Mouse (Mus musculus): ENCODE measurements at regions not wholly inside any gene's neighbourhood (a gene's known extent, or its start where the extent isn't known, plus 50 kb on each side); places are given as distances from the start of the nearest gene placed in this dataset.
A peak's percentile ranks its signal among the peaks of the same experiment; 100 is the strongest.
"Not testable (repeated sequence)": the region's sequence is repeated elsewhere in the genome, so short reads cannot be mapped to it uniquely, and the experiment has no call there.

DNA sequence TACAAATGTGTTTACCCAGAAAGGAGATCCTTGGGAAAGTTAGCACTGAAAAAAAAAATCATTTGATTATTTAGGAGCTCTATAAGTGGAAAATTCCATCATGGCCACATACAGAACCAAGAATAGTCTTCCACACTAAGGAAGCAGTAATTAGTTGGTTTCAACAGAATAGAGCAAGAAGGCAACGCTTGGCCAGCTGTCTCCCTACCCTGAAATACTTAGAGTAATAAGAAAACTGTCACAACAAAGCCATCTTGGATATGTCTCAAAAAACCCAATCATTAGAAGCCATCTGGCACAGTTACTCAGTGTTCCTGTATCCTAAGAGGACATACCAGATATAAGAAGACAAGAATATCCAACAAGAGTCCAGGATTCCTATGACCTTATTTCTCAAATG lies 888.5 kb downstream of the Dpp10 start:
- peak; percentile 19 for DNase-seq (ENCODE audit: low read depth)
- TF ChIP-seq CTCF (IDR thresholded peaks at IDR 0.05; ENCODE audit: borderline replicate concordance, extremely low read depth, insufficient read depth, insufficient read length) (no peak), POLR2A (IDR thresholded peaks at IDR 0.05; ENCODE audit: borderline replicate concordance, extremely low read depth, insufficient read depth, insufficient read length, poor library complexity, severe bottlenecking) (no peak)

DNA sequence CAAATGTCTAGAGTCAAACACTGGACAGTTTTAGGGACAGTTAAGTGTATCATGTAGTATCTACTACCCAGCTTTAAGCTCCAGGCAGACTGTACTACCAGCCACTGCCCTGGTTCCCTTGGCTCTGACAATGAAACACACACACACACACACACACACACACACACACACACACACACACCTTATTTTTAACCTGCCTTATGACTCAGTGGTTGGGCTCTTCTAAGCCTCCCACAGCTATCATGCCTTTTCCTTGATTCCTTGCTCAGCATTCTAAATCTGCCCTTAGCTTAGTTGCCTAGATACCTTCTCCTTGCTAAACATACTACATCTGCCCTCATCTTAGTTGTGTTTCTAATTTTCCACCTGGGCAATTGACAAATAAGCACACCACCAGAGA lies 890.8 kb downstream of the Dpp10 start:
- no peak for DNase-seq (ENCODE audit: low read depth)
- TF ChIP-seq CTCF (IDR thresholded peaks at IDR 0.05; ENCODE audit: borderline replicate concordance, extremely low read depth, insufficient read depth, insufficient read length) (no peak), POLR2A (IDR thresholded peaks at IDR 0.05; ENCODE audit: borderline replicate concordance, extremely low read depth, insufficient read depth, insufficient read length, poor library complexity, severe bottlenecking) (no peak)

DNA sequence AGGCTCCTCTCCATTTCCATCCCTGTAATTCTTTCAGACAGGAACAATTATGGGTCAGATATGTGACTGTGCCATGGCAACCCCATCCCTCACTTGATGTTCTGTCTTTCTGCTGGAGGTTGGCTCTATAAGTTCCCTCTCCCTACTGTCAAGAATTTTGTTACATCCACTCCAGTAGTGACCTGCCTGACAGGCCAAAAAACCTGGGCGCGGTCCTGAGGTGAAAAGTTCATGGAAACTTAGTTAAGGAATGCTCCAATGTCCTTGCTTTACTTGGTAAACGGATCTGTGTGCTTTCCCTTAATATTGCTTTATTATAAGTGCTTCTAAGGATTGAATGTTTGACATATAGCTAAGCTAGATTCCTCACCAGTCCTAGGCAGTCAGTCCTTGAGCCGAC lies 911.5 kb downstream of the Dpp10 start:
- DNase-seq (ENCODE audit: low read depth), result not testable (repeated sequence)
